Mouse (Mus musculus): ENCODE measurements around the gene Drap1. TPM values are rescaled to one million over a fixed set of nuclear protein-coding genes. Genes with fewer than 3 reads are reported as not detected.

Gene Drap1
- total RNA-seq (2023; ENCODE audit: inconsistent age), result 168 to 181 TPM (median 171 TPM) in 4 replicates

GRCm38 (mm10) chr19:5424782-5425741 lies at the start of gene Drap1, which contains the start of gene AI837181:
TSS of gene Drap1 (minus strand) at chr19:5424979.
TSS of gene AI837181 (plus strand) at chr19:5425144.

DNA sequence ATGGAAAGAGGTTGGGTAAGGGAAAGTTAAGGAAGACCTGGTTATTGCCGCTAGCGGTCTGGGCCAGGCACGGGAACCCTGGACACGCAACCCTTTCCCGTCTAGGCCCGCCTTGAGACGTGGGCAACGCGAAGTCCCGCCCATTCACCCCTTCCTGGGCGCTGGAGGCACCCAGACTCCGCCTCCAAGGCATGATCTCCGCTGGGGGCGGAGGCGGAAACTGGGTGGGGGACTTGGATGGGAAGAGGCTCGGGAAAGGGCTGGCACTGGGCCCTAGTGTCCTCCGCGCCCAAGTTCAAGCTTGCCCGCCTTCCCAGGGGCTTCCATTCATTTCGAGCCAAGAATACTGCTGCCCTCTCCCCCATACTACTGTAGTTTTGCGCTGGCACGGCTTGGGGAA lies 48.9 kb upstream of the Drap1 start, which contains the start of gene Efemp2:
Gene Efemp2 (plus strand): TSS at position 235 of the 400 bp plus-strand sequence.

GRCm38 (mm10) chr19:5468374-5468773 lies 43.6 kb upstream of the Drap1 start, which contains the start of gene Ctsw:
TSS of gene Ctsw (minus strand) at chr19:5468507.

DNA sequence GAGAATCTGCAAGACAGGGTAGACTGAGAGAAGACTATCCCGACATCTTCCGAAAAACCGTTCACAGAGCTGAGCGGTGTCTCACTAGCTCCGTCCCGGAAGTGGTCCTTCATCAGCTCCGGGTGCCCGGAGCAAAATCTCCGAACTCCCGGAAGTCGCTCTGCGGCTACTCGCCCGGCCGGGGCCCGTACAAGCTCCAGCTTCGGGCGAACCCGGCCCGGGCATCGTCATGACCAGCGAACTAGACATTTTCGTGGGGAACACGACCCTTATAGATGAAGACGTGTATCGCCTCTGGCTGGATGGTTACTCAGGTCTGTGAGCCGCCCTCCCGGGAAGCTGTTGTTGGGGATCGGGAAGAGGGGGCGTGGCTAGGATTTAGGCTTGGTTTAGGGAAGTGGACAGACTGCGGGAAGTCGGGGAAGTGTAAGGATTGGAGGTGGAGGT lies 35.7 kb upstream of the Drap1 start, which contains the start of gene Fibp:
Gene Fibp (plus strand): TSS at position 151 of the 447 bp plus-strand sequence.

DNA sequence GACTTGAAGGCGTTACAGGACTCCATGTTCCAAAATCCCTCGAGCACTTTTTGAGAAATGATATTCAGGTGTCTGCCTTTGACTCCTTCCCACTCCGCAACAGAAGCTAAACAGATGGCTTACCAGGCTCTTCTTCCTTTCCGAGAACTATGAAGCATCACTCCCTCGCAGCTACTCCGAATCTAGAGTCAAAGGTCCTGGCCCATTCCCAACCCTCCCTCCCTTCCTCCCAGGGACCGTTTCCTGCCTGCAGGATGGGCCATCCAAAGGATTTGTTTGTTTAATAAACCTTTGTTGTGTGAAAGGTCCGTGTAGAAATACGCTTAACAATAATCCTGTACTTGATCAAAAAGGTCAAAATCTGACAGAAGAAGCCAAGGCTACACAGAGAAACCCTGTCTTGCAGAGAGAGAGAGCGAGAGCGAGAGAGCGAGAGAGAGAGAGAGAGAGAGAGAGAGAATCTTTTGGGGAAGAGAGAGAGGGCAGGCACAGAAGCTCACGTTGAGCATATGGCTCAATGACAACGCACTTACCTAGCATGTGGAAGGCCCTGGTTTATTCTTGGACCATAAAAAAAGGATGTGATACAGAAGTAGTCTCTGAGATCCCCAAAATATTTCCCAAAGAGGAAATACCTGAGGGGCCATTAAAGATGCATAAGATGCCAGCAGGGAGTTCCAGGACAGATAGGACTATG lies 33.1 kb upstream of the Drap1 start, which contains the start of gene Ccdc85b:
Gene Ccdc85b (minus strand): TSS at position 149 of the 697 bp plus-strand sequence.

DNA sequence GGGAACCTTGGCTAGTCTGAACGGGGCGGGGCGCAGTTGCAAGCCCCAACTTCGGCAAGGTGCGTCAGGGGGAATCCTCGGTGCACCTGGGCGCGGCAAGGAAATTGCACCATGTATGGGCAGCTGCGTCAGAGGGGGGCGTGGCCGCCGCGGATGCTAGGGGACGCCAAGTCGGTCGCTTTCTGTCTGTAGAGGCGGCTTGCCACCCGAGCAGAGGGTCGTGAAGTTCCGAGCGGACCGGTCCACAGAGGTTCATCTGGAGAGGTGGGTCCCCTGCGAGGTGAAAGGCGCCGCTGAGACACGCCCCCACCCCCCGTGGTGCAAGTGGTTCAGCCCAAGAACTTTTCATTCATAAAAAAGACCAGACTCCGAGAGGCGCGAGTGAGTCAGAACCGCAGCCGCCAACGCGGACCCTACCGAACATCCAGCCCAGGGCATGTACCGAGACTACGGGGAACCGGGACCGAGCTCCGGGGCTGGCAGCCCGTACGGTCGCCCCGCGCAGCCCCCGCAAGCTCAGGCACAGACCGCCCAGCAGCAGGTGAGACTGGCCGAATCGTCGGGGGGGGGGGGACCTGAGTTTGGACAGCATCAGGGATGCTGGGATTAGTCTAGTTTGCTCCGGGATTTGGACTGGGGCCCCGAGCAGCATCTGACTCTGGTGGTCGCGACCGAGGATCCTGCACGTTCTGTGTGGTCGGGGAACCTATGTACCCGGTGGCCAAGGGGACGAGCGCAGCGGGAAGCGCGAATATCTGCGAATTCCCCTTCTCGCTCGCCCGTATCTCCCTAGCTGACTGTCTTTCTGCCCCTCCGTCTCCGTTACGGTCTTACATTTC lies 23.0 kb upstream of the Drap1 start, which contains the start of gene Fosl1:
Gene Fosl1 (plus strand): TSS at position 33 of the 839 bp plus-strand sequence.

DNA sequence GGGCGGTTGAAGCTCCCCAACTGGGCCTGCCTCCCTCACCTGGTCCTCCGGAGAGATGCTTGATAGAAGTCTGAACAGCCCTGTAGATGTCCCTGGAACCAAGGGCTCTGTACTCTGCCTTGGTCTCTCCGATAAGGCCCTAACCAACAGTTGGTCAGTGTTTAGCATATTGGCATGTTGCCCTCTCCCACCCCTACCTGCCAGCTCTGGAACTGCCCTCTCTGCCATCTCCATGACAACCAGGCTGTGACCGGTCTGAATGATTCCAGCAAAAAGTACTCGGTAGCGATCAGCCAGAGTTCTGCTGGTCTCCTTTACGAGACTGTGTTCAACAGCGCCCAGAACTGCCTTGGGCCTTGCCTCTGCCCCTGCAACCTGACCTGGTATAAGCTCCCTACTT lies 22.5 kb downstream of the Drap1 start, which contains the start of gene Tsga10ip:
Gene Tsga10ip (minus strand): TSS at position 234 of the 400 bp plus-strand sequence.

DNA sequence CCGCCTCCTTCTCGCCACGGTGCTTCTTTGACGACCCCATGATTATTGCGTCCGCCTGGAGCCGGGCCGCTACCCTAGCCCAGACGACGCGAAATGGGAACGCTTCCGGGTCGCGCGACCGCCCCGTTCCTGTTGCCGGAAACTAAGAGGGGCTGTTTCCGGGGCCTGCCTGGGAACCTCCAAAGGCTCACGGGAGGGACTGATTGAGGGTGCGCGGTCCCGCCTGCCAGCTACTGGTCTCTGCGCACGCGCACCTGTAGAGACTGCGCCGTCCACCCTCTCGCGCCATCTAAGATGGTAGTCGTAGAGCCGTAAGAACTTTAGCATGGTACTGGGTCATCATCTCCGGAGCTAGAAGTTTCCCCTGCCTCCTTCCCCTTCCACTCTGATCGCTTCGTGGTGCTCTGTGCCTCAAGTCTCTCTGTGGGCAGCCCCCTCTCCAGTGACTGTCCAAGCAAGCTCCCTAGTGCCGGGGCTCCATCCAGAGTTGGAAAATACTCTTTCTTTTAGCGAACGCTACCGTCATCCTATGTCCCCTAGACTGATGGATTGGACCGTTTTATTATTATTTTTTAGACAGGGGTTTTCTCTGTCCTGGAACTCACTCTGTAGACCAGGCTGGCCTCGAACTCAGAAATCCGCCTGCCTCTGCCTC lies 36.1 kb downstream of the Drap1 start, which contains the start of gene Sart1:
Gene Sart1 (minus strand): TSS at position 116 of the 655 bp plus-strand sequence.

Other genes starting within 250 kb of the Drap1 start
- 72.2 to 78.0 TPM (median 74.1 TPM) in 4 replicates for gene Pacs1, start 151.9 kb downstream of the Drap1 start, total RNA-seq (2023; ENCODE audit: inconsistent age)
- 317 to 332 TPM (median 327 TPM) in 4 replicates for gene Sf3b2, start 129.5 kb downstream of the Drap1 start, total RNA-seq (2023; ENCODE audit: inconsistent age)
- gene Gal3st3, start 126.6 kb downstream of the Drap1 start, total RNA-seq (2023; ENCODE audit: inconsistent age), result not detected in 4 replicates
- not detected in 4 replicates for gene Catsper1, start 89.2 kb downstream of the Drap1 start, total RNA-seq (2023; ENCODE audit: inconsistent age)
- 0.58 to 1.0 TPM in 2 of 4 replicates, not detected in the others for gene Cst6, start 75.4 kb downstream of the Drap1 start, total RNA-seq (2023; ENCODE audit: inconsistent age)
- gene Eif1ad, start 58.2 kb downstream of the Drap1 start, total RNA-seq (2023; ENCODE audit: inconsistent age), result 34.1 to 40.3 TPM (median 37.2 TPM) in 4 replicates
- gene Banf1, start 57.8 kb downstream of the Drap1 start, total RNA-seq (2023; ENCODE audit: inconsistent age), result 90.5 to 106 TPM (median 95.8 TPM) in 4 replicates
- 176 to 199 TPM (median 188 TPM) in 4 replicates for gene Sart1, start 36.3 kb downstream of the Drap1 start, total RNA-seq (2023; ENCODE audit: inconsistent age)
- not detected in 4 replicates for gene Tsga10ip, start 22.5 kb downstream of the Drap1 start, total RNA-seq (2023; ENCODE audit: inconsistent age)
- gene AI837181, start 165 bp upstream of the Drap1 start, total RNA-seq (2023; ENCODE audit: inconsistent age), result 56.0 to 61.6 TPM (median 59.0 TPM) in 4 replicates
- 0.55 to 3.8 TPM (median 0.75 TPM) in 4 replicates for gene Fosl1, start 22.6 kb upstream of the Drap1 start, total RNA-seq (2023; ENCODE audit: inconsistent age)
- gene Ccdc85b, start 32.9 kb upstream of the Drap1 start, total RNA-seq (2023; ENCODE audit: inconsistent age), result 2.8 to 3.3 TPM (median 3.0 TPM) in 4 replicates
- 107 to 110 TPM (median 109 TPM) in 4 replicates for gene Fibp, start 35.6 kb upstream of the Drap1 start, total RNA-seq (2023; ENCODE audit: inconsistent age)
- 0.90 to 2.0 TPM (median 1.3 TPM) in 4 replicates for gene Ctsw, start 43.5 kb upstream of the Drap1 start, total RNA-seq (2023; ENCODE audit: inconsistent age)
- 1.8 TPM in 1 of 4 replicates, not detected in the others for gene Efemp2, start 49.0 kb upstream of the Drap1 start, total RNA-seq (2023; ENCODE audit: inconsistent age)
- 40.8 to 48.0 TPM (median 43.1 TPM) in 4 replicates for gene Mus81, start 63.4 kb upstream of the Drap1 start, total RNA-seq (2023; ENCODE audit: inconsistent age)
- gene Cfl1, start 65.5 kb upstream of the Drap1 start, total RNA-seq (2023; ENCODE audit: inconsistent age), result 1,329 to 1,431 TPM (median 1,341 TPM) in 4 replicates
- 0.93 to 2.6 TPM (median 2.2 TPM) in 4 replicates for gene 1700020D05Rik, start 78.8 kb upstream of the Drap1 start, total RNA-seq (2023; ENCODE audit: inconsistent age)
- 7.9 to 10.5 TPM (median 9.1 TPM) in 4 replicates for gene Snx32, start 85.6 kb upstream of the Drap1 start, total RNA-seq (2023; ENCODE audit: inconsistent age)
- gene Ovol1, start 135.7 kb upstream of the Drap1 start, total RNA-seq (2023; ENCODE audit: inconsistent age), result 0.27 TPM in 1 of 4 replicates, not detected in the others
- gene Ap5b1, start 143.0 kb upstream of the Drap1 start, total RNA-seq (2023; ENCODE audit: inconsistent age), result 13.8 to 21.1 TPM (median 19.0 TPM) in 4 replicates
- 88.3 to 130 TPM (median 99.7 TPM) in 4 replicates for gene Rnaseh2c, start 176.9 kb upstream of the Drap1 start, total RNA-seq (2023; ENCODE audit: inconsistent age)
- gene Kat5, start 185.3 kb upstream of the Drap1 start, total RNA-seq (2023; ENCODE audit: inconsistent age), result 104 to 120 TPM (median 115 TPM) in 4 replicates
- gene Rela, start 212.5 kb upstream of the Drap1 start, total RNA-seq (2023; ENCODE audit: inconsistent age), result 140 to 150 TPM (median 143 TPM) in 4 replicates
- 618 to 650 TPM (median 632 TPM) in 4 replicates for gene Sipa1, start 238.7 kb upstream of the Drap1 start, total RNA-seq (2023; ENCODE audit: inconsistent age)